Mouse (Mus musculus): ENCODE measurements around the gene Myog. TPM values are rescaled to one million over a fixed set of nuclear protein-coding genes. Genes with fewer than 3 reads are reported as not detected.
"Not testable (repeated sequence)": the region's sequence is repeated elsewhere in the genome, so short reads cannot be mapped to it uniquely, and the experiment has no call there.

Myog gene
- total RNA-seq (2018; cell fraction: chromatin; rRNA removed), result not detected
- total RNA-seq (2018; cell fraction: cytosol; rRNA removed), result not detected
- not detected for total RNA-seq (2018; cell fraction: nucleus; rRNA removed)
- polyA plus RNA-seq (2018), result not detected in 3 replicates

DNA sequence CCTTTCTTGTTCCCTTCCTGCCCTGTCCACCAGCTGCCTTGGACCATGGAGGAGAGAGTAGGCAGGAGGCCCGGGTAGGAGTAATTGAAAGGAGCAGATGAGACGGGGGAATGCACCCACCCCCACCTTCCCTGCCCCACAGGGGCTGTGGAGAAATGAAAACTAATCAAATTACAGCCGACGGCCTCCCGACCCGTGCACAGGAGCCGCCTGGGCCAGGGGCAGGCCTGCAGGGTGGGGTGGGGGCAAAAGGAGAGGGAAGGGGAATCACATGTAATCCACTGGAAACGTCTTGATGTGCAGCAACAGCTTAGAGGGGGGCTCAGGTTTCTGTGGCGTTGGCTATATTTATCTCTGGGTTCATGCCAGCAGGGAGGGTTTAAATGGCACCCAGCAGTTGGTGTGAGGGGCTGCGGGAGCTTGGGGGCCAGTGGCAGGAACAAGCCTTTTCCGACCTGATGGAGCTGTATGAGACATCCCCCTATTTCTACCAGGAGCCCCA lies at the start of gene Myog:
TSS of gene Myog (plus strand) at position 392 of the 502 bp plus-strand sequence.
- Histone ChIP-seq H3K4me3 (ENCODE audit: inconsistent target) (no peak within 1 kb of the TSS), H3K36me3 (ENCODE audit: inconsistent target) (no peaks in the 10 kb centered on the region), H3K79me2 (ENCODE audit: inconsistent target) (no peaks in the 10 kb centered on the region), H3K27ac (no peak within 1 kb of the TSS)
- 80% methylated on average over 11 of the region's 11 CpGs for WGBS (ENCODE audit: missing documents)

GRCm38 (mm10) chr1:134240701-134241100 lies 49.1 kb upstream of the Myog start:
- Histone ChIP-seq H3K36me3 (ENCODE audit: inconsistent target) (no peaks in the 10 kb centered on the region), H3K27ac (no peak overlapping the region), H3K79me2 (ENCODE audit: inconsistent target) (no peaks in the 10 kb centered on the region), H3K4me3 (ENCODE audit: inconsistent target) (no peak overlapping the region)
- 33% methylated on average over 8 of the region's 9 CpGs for WGBS (ENCODE audit: missing documents)

DNA sequence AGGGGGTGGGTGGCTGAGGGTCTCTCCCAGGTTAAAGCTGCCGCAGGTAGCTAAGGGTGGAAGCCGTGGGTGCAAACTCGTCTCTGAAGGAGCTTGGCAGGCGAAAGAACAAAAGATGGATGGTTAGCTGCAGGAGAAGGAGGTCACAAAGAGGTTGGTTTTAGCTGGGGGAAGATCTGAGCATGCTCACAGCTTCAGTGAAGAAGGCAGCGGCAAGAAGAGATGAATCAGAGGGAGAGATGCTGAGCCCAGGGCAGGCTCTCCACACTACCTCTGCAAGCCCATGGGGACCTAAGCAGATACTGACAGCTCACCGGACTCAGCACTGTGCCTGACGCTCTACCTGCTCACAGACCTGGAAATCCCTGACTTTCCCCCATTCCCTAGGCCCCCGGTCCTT lies 48.5 kb upstream of the Myog start:
- Histone ChIP-seq H3K27ac (no peak overlapping the region), H3K4me3 (ENCODE audit: inconsistent target) (no peak overlapping the region), H3K79me2 (ENCODE audit: inconsistent target) (no peaks in the 10 kb centered on the region), H3K36me3 (ENCODE audit: inconsistent target) (no peaks in the 10 kb centered on the region)
- WGBS (ENCODE audit: missing documents), result 91% methylated on average over 8 of the region's 8 CpGs

DNA sequence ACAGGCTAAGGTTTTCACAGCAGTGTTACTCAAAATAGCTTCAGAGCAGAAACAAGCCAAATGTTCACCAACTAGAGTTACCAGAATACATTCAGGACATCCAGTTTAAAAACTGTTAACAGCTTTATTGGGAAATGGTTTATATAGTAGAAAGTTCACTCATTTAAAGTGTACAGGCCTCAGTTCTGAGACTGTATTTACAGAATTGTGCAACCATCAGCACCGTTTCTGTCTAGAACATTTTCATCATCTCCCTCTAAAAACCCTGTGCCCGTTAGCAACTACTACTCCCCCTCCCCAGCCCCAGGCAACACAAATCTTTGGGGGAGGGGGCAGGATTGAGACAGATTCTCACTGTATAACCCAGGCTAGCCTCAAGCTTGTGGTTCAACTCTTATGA lies 47.5 kb upstream of the Myog start:
- H3K4me3 ChIP-seq (ENCODE audit: inconsistent target), result no peak overlapping the region
- H3K36me3 ChIP-seq (ENCODE audit: inconsistent target), result no peaks in the 10 kb centered on the region
- no peaks in the 10 kb centered on the region for H3K79me2 ChIP-seq (ENCODE audit: inconsistent target)
- H3K27ac ChIP-seq, result no peak overlapping the region
- 54% methylated on average over 2 of the region's 2 CpGs for WGBS (ENCODE audit: missing documents)

- Histone ChIP-seq H3K4me3 (ENCODE audit: inconsistent target) (no peak overlapping the region), H3K36me3 (ENCODE audit: inconsistent target) (no peaks in the 10 kb centered on the region), H3K79me2 (ENCODE audit: inconsistent target) (no peaks in the 10 kb centered on the region), H3K27ac (no peak overlapping the region)
- 83% methylated on average over 6 of the region's 6 CpGs for WGBS (ENCODE audit: missing documents)
Observed at GRCm38 (mm10) chr1:134243505-134243904, 46.3 kb upstream of the Myog start.

- WGBS (ENCODE audit: missing documents), result 29% methylated on average over 35 of the region's 35 CpGs
- H3K36me3 ChIP-seq (ENCODE audit: inconsistent target), result no peaks in the 10 kb centered on the region
- no peaks in the 10 kb centered on the region for H3K79me2 ChIP-seq (ENCODE audit: inconsistent target)
- no peak overlapping the region for H3K4me3 ChIP-seq (ENCODE audit: inconsistent target)
- H3K27ac ChIP-seq, result no peak overlapping the region
Observed at GRCm38 (mm10) chr1:134243948-134244914, 45.6 kb upstream of the Myog start.

DNA sequence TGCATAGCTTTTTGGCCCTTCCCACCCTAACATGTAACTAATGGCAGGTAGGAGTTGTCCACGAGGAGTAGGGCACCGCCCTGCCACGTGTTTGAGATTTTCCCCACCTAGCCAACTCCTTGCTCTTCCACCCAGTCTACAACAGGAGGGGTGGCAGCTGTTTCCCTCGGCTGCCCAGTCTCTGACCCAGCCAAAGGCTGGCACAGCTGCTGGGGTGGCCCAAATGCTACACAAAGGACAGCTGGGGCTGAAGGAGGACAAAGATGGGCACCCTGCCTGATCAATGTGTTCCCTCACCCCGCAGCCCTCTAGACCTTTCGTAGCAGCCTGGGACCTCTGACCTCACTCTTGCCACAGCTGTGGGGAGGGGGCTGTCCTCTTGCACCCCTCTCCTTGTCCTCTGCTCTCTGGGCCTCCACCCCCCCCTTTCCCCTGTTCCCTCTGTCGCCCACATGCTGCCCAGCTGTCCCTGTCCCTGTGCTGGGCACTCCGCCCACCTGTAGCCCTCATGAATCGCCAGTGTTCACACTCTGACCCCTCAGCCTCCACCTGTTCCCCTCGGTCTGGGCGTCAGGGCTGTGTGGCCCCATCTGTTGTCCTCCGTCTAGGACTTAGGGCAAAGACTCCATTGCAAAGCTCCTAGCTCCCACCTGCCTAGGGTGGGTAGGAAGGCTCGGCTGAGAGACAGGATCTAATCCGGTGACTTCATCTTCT lies 44.6 kb upstream of the Myog start:
- no peaks in the 10 kb centered on the region for H3K36me3 ChIP-seq (ENCODE audit: inconsistent target)
- WGBS (ENCODE audit: missing documents), result 93% methylated on average over 12 of the region's 14 CpGs

GRCm38 (mm10) chr1:134246590-134246989 lies 43.2 kb upstream of the Myog start:
- Histone ChIP-seq H3K4me3 (ENCODE audit: inconsistent target) (no peak overlapping the region), H3K79me2 (ENCODE audit: inconsistent target) (no peaks in the 10 kb centered on the region), H3K36me3 (ENCODE audit: inconsistent target) (no peaks in the 10 kb centered on the region), H3K27ac (no peak overlapping the region)
- 85% methylated on average over 3 of the region's 4 CpGs for WGBS (ENCODE audit: missing documents)

More for the DNA sequence above, 44.6 kb upstream of the Myog start:
- Histone ChIP-seq H3K27ac (no peak overlapping the region), H3K79me2 (ENCODE audit: inconsistent target) (no peaks in the 10 kb centered on the region), H3K4me3 (ENCODE audit: inconsistent target) (no peak overlapping the region)

DNA sequence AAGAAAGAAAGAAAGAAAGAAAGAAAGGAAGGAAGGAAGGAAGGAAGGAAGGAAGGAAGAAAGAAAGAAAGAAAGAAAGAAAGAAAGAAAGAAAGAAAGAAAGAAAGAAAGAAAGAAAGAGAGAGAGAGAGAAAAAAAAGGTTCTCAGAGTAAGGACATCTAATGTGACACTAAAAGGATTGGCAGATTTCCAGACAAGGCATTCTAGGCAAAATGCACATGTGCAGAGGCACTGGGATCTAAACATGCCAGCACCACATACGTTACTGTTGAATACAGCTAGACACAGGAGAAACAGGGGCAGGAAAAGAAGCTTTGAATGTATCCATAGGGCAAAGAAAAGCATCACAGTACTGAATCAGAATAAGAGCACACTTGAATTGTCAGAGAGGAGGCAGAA lies 40.1 kb upstream of the Myog start:
- H3K27ac ChIP-seq; H3K79me2 ChIP-seq (ENCODE audit: inconsistent target); H3K4me3 ChIP-seq (ENCODE audit: inconsistent target); H3K36me3 ChIP-seq (ENCODE audit: inconsistent target): not testable (repeated sequence)
- WGBS (ENCODE audit: missing documents), result 93% methylated on average over 1 of the region's 1 CpGs

- 90% methylated on average over 6 of the region's 6 CpGs for WGBS (ENCODE audit: missing documents)
- Histone ChIP-seq H3K27ac (no peak overlapping the region), H3K4me3 (ENCODE audit: inconsistent target) (no peak overlapping the region), H3K36me3 (ENCODE audit: inconsistent target) (no peaks in the 10 kb centered on the region), H3K79me2 (ENCODE audit: inconsistent target) (no peaks in the 10 kb centered on the region)
Observed at GRCm38 (mm10) chr1:134264341-134264740, 25.4 kb upstream of the Myog start.

- H3K4me3 ChIP-seq (ENCODE audit: inconsistent target), result no peak overlapping the region
- whole genome bisulfite sequencing (ENCODE audit: missing documents), result 56% methylated on average over 2 of the region's 2 CpGs
- H3K79me2 ChIP-seq (ENCODE audit: inconsistent target), result no peaks in the 10 kb centered on the region
- H3K36me3 ChIP-seq (ENCODE audit: inconsistent target), result no peaks in the 10 kb centered on the region
- H3K27ac ChIP-seq, result no peak overlapping the region
Observed at GRCm38 (mm10) chr1:134265797-134266196, 24.0 kb upstream of the Myog start.

DNA sequence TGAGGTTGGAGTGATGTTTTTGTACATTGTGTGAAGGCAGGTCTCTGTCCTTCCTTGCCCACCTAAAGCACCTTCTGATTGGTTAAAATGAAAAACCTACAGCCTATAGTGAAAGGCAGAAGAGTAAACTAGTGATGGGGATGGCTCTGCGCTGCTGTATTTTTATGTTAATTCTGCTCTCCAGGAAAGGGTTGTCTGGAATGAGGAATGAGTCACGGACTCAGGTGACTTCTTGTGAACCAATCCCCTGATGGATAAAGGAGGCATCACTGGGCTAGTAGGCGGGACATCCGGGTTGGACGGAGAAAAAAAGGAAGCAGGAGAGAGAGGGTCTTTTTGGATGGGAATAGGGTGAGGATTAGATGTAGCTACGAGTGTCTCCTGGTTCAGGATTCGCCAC lies 19.8 kb upstream of the Myog start:
- no peak overlapping the region for H3K4me3 ChIP-seq (ENCODE audit: inconsistent target)
- H3K79me2 ChIP-seq (ENCODE audit: inconsistent target), result no peaks in the 10 kb centered on the region
- WGBS (ENCODE audit: missing documents), result 96% methylated on average over 7 of the region's 7 CpGs
- no peak overlapping the region for H3K27ac ChIP-seq
- H3K36me3 ChIP-seq (ENCODE audit: inconsistent target), result no peaks in the 10 kb centered on the region

DNA sequence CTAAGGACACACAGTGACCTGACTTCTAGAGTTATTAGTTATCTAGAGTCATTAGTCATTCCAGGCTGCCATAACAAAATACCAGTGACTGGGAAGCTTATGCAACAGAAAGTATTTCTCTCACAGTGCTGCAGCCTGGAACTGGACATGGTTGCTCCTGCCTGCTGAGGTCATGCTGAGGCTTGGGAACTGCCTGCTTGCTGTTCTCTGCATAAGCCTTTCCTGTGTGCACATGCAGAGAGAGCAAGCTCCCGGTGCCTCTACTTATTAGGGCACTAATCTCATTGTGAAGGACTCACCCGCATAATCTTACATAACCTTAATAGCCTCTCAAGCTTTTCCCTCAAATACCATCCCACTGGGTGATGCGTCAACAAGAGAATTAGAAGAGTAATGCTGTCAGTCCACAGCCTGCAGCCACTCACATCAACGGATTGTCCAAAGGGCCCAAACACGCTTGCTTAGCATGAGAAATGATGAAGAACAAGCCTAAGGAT lies 17.0 kb upstream of the Myog start:
- 95% methylated on average over 5 of the region's 5 CpGs for WGBS (ENCODE audit: missing documents)
- H3K36me3 ChIP-seq (ENCODE audit: inconsistent target), result no peaks in the 10 kb centered on the region
- no peak overlapping the region for H3K4me3 ChIP-seq (ENCODE audit: inconsistent target)
- H3K27ac ChIP-seq, result no peak overlapping the region
- H3K79me2 ChIP-seq (ENCODE audit: inconsistent target), result no peaks in the 10 kb centered on the region

DNA sequence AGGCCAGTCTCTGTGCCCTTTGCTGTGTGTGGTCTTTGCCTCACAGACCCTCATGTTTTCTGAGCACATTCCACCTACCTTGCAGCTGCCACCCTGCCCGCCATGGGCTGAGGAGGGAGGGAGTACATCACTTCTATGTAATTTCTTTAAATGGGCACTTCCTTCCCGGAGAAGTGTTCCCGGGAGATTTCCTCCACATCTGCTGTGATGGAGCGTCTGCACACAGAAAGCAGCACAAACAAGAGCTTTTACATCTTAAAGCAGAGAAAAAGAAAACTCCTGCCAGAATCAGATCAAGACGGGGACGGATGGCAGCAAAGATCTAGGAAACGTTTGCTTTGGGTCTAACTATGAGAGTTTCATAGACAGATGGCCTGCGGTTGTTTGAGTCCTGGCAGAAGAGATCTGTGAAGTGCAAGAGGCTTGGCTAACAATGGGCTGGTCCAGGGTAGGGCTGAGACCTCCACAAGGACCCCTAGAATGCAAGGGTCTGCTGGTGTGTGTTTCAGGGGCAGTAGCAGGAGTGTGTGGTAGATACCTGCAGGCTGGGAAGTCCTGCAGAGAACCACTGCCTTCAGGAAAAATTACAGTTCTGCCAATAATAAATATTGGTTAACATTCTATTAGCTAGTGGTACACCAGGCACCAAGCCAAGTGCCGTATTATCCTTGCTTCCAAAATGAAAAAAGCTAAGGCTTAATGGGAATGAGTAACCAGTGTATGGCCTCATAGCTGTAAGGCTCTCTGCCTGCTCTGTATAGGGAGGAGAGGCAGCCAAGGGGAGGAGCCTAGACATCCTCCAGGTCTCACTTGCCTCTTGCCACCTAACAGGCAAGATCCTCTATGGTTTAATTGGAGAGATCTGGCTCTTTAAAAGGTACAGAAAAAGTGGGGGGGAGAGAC lies 16.0 kb upstream of the Myog start:
- WGBS (ENCODE audit: missing documents), result 69% methylated on average over 9 of the region's 9 CpGs
- no peaks in the 10 kb centered on the region for H3K79me2 ChIP-seq (ENCODE audit: inconsistent target)
- no peak overlapping the region for H3K27ac ChIP-seq
- no peak overlapping the region for H3K4me3 ChIP-seq (ENCODE audit: inconsistent target)
- H3K36me3 ChIP-seq (ENCODE audit: inconsistent target), result no peaks in the 10 kb centered on the region
